Mouse (Mus musculus): ENCODE results near the gene Prrc2b.

Gene Prrc2b

GRCm38 (mm10) chr2:32134039-32134438 is 16.8 kb upstream of the Prrc2b start:
- in situ Hi-C loops (cut with MboI, MseI): loop anchor here (5.0 to 10.0 kb wide), 4 partner anchors 47 to 989 kb away; partner anchors contain the start of gene Fnbp1

GRCm38 (mm10) chr2:32137667-32138266 is 13.1 kb upstream of the Prrc2b start:
- in situ Hi-C loops (cut with MboI, MseI): loop anchor here (10.0 kb wide), 1 partner anchor 993 kb away; the partner anchor contains the start of gene Fnbp1

DNA sequence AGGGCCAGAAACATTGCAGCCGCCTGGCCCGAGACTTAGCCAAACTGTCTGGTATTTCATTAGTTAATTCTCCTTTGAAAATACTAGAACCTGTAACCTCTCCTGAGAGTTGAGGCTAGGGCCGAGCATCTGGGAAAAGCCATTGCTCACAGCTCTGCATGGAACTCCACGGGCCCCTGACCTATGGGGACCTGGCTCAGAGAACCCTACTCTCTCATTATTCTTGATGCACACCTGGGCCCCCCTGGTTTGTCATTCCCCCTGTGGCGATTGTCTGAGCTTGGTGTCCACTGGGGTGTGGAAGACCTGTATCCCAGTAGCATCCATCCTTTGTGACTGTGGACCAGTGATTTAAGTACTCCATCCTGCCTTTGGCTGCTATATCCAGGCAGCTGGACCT is 11.5 kb upstream of the Prrc2b start:
- in situ Hi-C loops (cut with MboI, MseI): loop anchor here (10.0 kb wide), 1 partner anchor 995 kb away; the partner anchor contains the start of gene Fnbp1

GRCm38 (mm10) chr2:32140498-32140934 is 10.4 kb upstream of the Prrc2b start:
- in situ Hi-C loops (cut with MboI, MseI): no loop called here

- in situ Hi-C loops (cut with MboI, MseI): no loop called here
Observed at GRCm38 (mm10) chr2:32141602-32142001, 9.3 kb upstream of the Prrc2b start.

DNA sequence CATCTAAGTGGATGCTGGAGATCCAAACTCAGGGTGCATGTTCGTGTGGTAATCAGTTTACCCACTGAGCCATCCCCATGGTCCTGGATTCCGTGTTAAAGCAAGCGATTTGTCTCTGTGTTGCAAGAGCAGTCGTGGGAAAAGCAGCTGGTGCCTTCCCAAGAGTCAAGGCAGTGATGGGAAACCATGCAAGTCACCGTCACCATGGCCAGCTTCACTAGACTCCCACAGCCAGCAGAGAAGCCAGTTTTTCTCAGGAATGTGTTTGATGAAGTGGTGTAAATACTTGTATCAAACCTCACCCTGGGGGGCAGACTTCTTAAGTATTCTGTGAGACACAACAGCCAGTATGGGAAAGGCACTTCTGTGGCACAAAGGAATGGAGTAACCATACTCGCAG is 8.5 kb upstream of the Prrc2b start:
- in situ Hi-C loops (cut with MboI, MseI): no loop called here

GRCm38 (mm10) chr2:32144633-32145032 is 6.2 kb upstream of the Prrc2b start:
- in situ Hi-C loops (cut with MboI, MseI): no loop called here

- in situ Hi-C loops (cut with MboI, MseI): no loop called here
Observed at GRCm38 (mm10) chr2:32146617-32147162, 4.2 kb upstream of the Prrc2b start.

DNA sequence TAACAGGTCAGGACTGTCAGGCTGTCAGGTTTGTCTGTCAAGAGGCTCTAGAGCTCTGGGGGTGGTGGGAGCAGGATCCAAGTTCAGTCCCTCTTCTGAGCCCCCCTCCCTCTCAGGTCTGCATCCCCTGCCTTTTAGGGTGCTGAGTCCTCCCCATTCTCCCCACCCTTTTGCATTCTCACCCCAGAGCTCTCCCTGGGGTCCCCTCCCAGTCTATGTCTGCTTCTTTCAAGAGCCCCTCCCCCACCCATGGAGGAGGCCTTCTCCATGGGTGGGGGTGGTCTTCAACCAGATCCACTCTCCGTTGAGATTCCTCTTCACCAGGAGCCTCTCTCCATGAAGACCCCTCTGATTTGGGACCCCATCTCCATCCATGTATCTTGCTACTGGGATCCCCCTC is 747 bp upstream of the Prrc2b start:
- in situ Hi-C loops (cut with MboI, MseI): no loop called here

DNA sequence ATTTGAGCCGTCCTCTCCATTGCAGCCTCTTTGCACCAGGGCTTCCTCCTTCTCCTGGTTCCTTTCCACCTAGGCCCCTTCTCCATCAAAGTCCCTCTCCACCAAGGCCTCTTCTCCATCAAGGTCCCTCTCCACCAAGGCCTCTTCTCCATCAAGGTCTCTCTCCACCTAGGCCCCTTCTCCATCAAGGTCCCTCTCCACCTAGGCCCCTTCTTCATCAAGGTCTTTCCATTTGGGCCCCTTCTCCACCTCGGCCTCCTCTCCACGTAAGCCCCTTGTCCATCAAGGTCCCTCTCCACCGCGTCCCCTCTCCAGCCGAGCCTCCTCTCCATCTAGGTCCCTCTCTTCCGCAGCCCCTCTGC is 339 bp upstream of the Prrc2b start:
- in situ Hi-C loops (cut with MboI, MseI): no loop called here

DNA sequence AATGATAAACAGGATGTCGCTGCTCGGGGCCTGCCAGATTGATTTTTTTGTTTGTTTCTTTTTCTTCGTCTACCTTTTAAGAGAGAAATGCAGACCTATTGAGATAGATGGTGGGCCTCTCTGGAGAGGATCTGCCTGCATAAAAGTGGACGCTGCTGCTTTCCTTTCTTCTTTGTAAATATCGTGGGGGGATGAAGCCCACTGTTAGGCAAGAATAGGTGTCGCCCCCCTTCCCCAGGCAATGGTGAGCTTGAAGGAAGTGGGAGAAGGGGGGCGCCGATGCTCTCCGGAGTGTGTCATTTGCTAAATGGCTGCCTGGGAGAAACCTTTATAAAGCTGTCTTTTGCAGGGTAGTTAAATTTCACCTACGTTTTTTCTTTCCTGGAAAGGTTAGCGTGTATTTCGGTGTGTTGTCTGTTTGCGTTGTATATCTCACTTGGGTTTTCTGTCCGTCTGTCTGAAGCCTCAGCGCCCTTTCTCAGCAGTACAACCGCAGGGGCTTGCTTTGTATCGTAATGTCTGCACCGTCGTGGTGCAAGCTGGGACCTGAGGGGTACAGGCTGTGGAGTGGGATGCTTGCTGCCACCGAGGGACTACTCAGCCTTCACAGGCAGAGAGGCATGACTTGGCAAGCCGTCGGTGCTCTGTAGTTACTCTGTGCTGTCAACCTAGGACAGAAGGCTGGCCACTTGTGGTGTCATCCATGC is 931 bp downstream of the Prrc2b start:
- in situ Hi-C loops (cut with MboI, MseI): no loop called here

DNA sequence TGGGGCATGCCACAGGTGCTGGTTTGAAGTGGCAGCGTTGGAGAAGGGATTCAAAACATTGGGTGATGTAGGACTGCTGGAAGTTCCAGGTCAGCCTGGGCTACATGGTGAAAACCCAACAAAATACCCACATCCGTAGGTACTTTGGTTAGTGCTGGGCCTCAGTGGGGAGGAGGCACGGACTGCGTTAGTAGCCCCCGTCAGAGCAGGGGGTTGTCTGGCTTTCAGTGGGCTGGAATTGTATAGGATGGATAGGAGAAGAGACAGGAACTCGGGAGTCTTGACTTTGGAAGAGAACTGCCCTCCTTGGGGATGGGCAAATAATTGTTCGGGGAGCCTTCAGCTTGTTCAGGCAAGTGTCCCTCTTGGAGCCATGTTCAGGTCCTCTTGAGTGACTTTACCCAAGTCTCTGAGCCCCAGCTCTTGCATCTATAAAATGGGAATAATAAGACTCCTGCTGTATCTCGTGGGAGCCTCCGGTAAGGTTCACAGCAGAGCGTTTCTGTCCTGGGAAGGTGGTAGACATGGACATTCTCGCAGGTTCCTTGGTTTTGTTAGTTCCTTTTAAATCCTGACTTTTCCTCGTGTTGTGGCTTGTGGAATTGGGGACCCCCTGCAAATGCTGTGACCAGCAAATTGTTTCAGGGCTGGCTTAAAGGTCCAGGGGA is 1.6 kb downstream of the Prrc2b start:
- in situ Hi-C loops (cut with MboI, MseI): no loop called here

DNA sequence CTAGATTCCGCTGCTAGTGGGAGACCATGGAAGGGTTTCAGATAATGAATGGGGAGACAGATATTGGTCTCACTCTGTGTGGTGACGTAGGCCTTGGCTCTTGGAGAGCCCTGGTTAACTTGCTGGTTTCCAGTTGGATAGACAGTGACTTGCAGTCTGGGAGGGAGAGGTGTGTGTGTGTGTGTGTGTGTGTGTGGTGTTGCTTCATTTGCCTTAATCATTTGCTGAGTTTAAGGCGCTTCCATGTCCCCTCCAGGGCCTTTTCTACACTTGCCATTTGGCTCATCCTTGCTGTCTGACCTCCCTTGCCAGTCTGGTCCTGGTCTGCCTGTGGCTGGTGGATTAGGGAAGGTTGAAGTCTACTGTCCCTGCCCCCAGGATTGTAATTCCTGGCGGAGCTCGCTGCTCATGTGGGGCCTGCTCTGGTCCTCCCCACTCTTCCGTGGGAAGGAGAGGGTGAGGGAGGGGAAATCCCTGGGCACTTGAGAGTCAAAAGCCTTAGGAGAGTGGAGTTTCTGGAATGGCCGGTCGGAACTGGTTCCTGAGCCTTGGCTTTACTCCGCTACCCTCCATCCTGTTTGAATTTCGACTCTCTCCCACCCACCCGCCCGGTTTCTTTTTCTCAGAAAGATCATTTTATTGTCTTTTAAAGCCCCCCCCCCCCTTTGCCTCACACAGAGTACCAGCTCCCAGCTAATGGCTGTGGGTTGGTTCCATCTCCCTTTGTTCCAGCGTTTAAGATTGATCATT is 2.3 kb downstream of the Prrc2b start:
- in situ Hi-C loops (cut with MboI, MseI): no loop called here

DNA sequence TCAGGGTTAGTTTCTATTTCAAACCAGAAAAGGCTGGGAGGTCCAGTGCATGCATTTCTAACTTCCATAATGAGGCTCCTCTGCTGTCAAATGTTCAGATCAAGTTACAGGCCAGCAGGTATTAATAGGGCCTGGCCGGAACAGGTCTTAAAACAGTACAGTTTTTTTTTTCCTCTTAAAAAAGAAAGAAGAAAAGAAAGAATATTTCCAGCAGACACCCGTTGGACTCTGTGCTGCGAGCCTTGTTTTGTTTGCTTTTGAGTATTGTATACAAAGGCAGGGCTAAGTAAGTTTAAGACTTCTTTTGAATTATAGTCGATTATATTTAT is 2.9 kb downstream of the Prrc2b start:
- in situ Hi-C loops (cut with MboI, MseI): no loop called here

- in situ Hi-C loops (cut with MboI, MseI): no loop called here
Observed at GRCm38 (mm10) chr2:32154334-32154997, 3.6 kb downstream of the Prrc2b start.

GRCm38 (mm10) chr2:32154998-32155541 is 4.2 kb downstream of the Prrc2b start:
- in situ Hi-C loops (cut with MboI, MseI): no loop called here

DNA sequence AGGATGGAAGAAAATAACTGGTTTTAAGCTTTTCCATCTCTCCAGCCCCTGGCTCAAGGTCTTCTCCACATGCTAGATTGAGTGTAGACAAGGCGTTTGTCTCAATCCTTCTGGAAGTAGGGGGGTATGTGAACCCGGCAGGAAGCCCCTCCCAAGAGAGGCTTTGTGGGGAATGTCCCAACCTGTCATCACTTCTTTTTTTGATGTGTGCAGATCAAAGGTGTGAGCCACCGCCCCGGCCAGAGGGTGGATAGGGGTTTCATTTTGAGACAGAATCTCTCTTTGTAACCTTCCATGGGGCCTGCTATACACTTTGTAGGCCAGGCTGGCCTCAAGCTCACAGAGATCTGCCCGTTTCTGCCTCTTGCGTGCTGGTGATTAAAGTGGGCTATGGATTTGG is 4.7 kb downstream of the Prrc2b start:
- in situ Hi-C loops (cut with MboI, MseI): no loop called here

- in situ Hi-C loops (cut with MboI, MseI): no loop called here
Observed at GRCm38 (mm10) chr2:32156645-32157044, 5.8 kb downstream of the Prrc2b start.

DNA sequence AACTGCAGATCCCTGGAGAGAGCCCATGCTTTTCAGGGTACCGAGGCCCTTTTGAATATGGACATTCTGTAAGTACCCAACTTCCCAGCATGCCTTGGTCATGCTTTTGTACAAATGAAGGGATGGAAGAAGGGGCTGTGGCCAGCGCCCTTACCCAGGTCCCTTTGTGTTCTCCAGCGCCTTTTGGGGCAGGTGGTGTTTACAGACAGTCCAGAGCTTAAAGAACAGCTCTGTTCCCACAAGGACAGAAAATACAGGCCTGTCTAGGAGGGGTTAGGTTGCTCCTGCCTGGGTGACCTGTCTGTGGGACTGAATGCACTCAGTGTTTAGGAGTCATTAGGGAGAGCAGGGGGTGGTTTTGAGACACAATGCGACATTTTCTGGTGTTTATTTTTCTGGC is 6.4 kb downstream of the Prrc2b start:
- in situ Hi-C loops (cut with MboI, MseI): no loop called here

DNA sequence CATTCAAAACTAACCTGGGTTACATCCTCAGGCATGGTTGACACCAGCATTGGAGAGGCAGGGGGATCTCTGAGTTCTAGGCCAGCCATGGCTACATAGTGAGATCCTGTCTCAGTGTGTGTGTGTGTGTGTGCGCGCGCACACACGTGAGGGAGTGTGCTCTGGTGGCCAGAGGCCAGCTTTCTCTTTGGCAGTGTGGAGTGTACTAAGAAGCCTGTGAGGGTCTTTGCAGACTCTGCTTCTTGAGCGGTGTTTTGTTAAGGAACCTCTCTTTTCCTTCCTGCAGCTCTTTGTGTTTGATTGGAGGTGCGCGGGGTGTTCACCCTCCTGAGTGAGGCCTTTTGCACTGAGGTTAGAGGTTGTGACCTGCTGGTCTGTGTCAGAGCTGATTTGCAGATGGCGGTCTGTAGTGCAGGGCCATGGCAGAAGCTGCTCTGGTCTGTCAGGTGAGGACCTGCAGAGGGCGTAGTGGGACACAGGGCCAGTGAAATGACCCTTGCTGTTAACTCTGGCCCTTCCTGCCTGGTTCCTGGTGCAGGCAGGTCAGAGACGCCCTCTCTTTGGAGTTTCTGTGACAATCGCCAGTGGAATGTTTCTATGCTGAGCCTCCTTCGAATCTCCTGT is 7.8 kb downstream of the Prrc2b start:
- in situ Hi-C loops (cut with MboI, MseI): no loop called here

- in situ Hi-C loops (cut with MboI, MseI): no loop called here
Observed at GRCm38 (mm10) chr2:32160525-32160924, 9.6 kb downstream of the Prrc2b start.

All from regulatory T cell (primary cell).